Mouse (Mus musculus) thymus, postnatal 4 days (tissue): Measurements from ENCODE around the gene Bcl7c.

Experiments
- DNase-seq: peaks from one replicate; pipeline ENCODE4 v3.0.0; 2021

Bcl7c gene

DNA sequence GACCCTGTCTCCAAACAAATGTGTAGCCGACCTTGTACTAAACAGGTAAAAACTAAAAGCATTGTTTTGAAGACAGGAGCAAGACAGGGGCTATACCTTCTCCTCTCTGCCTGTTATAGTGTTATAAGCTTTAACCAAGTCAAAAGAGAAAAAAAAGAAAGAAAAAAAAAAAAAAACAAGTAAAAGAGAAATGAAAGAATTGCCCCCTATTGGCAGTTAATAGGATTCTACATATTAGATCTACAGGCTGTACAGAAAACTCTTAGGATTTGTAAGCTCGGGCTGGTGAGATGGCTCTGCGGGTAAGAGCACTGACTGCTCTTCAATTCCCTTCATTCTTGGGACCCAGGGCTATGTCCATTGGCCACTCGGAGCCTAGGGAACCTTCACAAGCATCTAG is 66.5 kb downstream of the Bcl7c start:
- DNase-seq: no peak

DNA sequence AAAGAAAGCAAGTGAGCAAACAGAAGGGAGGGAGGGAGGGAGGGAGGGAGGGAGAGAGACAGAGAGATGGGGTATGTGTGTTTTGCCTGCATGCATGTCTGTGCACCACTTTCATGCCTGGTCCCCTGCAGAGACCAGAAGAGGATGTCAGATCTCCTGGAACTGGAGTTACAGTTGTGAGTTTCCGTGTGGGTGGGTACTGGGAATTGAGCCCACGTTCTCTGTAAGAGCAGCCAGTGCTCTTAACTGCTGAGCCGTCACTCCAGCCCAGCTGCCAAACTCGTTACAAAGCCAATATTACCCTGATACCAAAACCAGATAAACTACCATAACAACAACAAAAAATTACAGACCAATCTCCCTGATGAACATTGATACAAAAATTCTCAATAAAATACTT is 67.5 kb downstream of the Bcl7c start:
- no peak for DNase-seq

DNA sequence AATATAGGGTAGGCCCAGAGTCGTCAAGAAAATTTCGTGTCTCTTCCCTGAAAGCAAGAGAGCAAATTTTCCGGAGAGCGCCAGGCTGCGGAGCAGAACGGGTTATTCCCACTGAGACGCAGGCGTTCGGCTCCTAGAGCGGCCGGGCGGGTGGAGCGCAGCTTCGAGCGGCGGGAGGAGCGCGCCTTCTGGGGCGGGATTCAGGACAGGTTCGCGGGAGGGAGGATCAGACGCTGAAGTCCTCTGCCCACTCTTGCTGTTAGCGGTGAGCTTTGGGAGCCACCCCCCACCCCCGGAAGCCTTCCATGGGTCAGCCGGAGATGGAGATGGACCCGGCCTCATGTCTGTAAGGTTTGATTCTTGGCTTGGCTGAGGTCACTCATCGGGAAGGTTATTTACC is 71.8 kb downstream of the Bcl7c start:
- DNase-seq: peak; percentile 40

DNA sequence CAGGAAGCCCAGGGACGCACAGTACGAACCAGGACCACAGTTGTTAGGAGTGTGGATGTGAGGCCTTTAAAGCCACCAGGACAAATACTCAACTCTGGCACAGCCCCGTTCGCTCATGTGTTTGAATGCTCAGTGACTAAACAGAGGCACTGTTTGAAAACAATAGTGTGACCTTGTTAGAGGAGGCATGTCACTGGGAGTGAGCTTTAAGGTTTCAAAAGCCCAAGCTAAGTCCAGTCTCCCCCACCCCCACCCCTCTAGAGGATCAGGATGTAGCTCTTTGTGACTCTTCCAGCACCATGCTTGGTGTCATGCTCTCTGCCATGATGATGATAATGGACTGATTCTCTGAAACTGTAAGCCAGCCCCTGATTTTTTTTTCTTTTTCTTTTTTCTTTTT is 77.3 kb downstream of the Bcl7c start:
- DNase-seq: no peak

DNA sequence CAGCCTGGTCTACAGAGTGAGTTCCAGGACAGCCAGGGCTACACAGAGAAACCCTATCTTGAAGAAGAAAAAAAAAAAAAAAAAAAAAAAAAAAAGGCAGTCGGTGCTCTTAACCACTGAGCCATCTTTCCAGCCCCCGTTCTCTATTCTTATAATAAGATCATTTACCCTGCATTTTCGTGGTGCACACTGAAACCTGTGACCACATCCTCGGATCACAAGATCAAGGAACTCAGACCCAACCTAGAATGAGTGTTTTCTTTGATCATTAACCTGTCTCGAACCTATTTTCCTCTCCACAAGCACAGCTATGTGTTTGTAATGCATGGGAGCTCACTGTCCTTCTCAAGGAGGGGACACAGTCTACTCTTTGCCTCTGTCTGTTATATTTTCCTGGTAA is 80.1 kb downstream of the Bcl7c start:
- DNase-seq: no peak

DNA sequence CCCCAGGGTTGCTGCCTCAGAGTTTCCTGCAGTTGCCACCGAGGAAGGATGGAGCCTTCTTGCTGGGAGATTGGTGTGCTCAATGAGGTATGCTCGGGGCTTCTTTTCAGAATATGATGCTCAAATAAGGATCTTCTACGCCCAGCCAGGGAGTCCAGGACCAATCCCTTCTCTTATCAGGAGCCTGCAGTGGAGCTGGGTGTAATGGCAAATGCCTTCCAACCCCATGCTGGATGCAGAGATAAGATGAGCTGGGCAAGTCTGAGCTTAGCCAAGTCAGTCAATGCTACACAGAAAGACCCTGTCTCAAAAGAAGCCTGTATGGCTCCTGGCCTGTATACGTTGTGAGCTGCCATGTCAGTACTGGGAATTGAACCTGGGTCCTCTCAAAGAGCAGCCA is 82.3 kb downstream of the Bcl7c start:
- no peak for DNase-seq

DNA sequence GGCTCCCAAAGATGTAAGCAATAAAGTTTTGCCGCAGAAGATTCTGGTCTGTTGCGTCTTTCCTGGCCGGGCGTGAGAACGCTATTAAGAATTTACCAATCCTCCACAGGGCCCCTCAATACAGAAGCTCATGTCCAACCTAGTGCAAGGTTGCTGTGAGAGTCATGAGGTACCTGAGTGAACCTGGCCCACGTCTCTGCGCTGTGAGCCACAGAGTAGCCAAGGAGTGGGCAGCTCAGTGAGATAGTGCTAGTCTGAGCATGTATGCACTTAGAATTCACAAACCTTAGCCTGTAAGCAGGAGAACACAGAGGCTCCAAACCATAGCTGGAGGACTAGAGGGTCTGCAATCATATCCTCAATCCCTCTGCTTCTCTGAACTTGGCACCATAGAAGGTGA is 82.7 kb downstream of the Bcl7c start:
- no peak for DNase-seq

DNA sequence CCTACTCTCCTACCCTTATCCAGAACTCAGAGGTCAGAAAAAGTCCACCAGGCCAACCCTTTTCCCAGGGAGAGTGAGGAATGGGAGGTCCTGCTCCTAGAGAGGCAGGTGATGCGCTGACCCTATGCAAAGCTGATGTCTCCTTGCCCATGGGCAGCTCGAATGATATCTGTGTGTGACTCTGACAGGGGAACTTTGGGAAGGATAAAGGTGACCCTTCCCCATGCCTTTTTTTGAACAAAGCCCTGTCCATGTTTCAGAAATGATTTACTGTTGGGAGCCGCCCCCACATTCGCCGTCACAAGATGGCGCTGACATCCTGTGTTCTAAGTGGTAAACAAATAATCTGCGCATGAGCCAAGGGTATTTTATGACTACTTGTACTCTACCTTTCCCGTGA is 90.3 kb downstream of the Bcl7c start:
- DNase-seq: peak; percentile 34

DNA sequence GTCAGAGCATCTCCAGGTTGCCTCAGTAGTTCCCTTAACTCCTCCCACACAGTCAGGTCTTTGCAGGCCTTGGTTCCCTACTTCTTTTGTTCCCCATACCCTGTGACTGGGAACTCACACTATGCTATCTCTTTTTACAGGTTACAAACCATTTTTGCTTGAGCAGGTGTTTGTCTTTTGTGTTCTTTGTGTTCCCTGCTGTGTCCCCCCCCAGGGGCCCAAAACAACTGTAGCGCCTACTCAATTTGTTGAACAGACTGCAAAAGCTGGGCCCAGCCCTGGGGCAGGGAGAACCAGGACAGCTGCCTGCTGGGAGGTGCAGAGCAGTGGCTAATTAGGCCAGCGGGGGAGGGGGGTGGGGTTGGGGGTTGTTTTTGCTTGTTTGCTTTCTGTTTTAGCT is 90.8 kb downstream of the Bcl7c start:
- DNase-seq: peak; percentile 73

DNA sequence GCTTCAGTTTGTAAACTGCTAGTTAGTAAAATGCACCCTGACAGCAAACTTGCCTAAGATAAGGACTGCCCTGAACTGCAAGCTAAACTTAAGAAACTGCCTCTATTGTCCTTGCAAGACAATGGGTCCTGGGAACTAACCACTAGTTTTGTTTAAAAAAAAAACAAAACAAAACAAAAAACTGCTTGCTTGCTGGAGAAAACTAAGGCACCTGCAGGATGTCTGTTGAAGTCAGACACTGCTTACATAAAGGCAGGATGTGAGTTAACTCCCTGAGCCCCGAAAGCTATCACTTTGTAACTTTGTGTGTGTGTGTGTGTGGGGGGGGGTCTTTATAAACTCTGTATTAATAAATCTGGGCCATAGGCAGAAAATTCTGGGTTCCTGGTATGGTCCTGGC is 91.9 kb downstream of the Bcl7c start:
- no peak for DNase-seq

DNA sequence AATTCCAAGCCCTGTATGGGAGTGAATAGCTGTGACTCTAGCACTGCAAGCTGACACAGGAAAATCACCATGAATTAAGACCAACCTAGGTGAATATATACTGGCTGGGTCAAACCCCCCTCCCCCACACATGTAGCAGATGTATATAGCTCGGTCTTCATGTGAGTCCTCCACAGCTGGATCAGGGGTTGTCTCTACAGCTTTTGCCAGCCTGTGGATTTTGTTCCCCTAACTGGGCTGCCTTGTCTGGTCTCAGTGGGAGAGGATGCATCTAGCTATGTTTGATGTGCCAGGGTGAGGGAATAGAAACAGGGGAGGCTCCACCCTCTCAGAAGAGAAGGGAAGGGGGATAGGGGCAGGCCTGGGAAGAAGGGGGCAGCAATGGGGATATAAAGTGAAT is 92.4 kb downstream of the Bcl7c start:
- DNase-seq: peak; percentile 63

DNA sequence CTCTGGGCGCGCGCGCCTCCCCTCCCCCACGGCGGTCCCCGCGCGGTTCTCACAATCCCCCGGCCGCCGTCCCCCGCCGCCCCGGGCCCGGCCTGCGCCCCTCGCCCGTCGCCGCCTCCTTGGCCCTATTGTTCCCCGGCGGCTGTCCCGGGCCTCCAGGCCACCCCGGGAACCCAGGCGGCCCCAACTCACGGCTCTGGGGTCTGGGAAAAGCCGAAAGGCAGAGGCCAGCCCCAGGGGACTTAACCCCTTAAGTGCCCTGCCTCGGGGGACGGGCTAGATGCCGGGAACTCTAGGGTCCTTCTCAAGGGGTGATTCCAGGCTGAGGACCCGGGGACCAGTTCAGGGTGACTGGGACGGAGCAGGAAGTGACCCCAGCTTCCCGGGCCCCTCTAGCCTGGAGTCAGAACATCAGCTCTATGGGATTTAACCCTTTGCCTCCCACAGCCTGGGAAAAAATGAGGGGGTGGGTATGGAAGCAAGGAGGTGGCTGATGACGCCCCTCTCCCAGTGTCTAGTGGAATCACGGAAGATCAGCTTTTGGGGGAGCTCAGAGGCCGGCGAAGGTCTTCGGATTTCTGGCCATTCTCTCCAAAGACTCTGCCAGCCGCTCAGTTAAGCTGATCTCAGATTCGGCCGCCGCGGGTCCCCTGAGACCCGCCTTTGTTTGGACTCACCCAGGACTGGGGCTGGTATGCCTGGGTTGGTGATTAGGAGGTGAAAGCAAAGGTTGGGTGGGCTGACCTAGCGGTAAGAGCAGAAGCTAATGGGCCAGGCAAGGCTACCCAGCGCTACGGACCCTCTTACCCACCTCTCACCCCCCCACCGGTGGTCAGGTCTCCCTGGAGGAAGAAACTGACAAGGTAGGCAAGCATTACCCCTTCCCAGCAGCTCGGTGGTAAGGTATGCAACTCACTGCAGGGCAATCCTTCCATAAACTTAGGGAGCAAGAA is 93.6 kb downstream of the Bcl7c start, which contains the start of gene Zfp629:
TSS of gene Zfp629 (minus strand) at position 907 of the 953 bp plus-strand sequence.
- DNase-seq: peak; percentile 78

DNA sequence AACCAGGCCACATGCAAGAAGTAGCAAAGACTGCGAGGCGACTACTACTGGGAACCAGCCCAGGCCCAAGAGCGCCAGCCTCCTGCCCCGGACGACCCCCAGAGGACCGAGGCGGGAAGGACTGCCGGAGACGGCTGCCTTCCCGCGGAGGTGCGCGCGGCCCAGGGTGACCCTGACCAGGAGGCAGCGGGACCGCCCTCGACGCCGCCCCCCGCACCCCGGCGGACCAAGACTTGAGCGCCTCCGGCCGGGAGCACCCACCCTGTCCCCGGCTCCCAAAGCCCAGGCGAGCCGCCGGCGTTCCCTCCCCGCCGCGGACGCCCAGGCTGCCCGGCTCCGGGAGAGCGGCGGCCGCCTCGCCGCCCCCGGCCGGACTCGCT is 94.2 kb downstream of the Bcl7c start:
- DNase-seq: peak; percentile 75

DNA sequence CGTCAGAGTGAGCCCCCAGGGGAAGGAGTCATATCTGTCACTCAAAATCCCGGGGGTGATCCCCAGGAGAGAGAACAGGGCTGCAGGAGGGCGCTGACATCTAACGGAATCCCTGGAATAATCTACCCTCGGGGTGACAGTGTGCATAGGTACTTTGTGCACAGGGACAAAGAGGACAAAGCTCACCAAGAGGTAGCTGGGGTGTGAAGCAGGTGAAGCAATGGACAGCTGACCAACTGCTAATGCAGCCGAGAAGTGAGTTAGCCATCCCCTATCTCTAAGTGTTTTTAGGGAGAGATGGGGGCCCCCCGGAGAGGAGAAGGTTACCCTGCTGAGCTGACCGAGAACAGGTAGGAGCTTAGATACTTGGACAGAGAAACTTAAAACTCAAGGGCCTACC is 94.6 kb downstream of the Bcl7c start:
- no peak for DNase-seq

DNA sequence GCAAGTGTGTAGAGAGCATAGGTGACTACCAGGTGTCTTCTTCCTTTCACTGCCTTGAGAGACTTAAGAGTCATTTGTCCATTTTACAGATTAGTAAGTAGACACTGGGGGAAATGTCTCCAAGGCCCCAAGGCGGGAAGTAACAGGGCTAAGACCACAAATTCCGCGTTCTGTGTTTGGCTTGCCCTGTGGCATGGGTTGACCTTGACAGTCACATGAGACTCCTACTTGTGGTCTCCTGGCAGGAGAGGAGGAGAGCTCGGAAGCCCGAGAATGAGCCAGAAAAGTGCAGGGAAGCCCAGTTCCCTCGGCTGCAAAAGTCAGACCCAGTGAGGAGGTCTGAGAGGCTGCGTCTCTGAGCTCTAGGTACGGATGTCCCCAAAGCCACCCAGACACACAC is 95.2 kb downstream of the Bcl7c start:
- DNase-seq: no peak

DNA sequence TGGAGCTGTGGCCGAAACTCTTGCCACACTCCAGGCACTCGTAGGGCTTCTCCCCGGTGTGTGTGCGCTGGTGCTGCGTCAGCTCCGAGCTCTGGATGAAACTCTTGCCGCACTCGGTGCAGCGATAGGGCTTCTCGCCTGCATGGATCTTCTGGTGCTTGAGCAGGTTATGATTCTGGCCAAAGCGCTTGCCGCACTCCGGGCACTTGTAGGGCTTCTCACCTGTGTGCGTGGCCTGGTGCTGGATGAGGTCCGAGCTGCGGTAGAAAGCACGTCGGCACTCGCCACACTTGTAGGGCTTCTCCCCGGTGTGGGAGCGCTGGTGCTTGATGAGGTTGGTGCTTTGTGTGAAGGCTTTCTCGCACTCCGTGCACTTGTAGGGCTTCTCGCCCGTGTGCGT is 97.2 kb downstream of the Bcl7c start:
- DNase-seq: no peak
